Mouse (Mus musculus): Measurements from ENCODE around the gene 4930556J24Rik. TPM values are rescaled to one million over a fixed set of nuclear protein-coding genes. Genes with fewer than 3 reads are reported as not detected.

The 4930556J24Rik gene
- total and polyA plus RNA-seq, 2 experiments from 2014 or later = not detected

GRCm38 (mm10) chr11:3973081-3973480 lies 3.5 kb downstream of the 4930556J24Rik start:
- TF ChIP-seq CTCF (IDR thresholded peaks at IDR 0.05; ENCODE audit: low read depth) = no peak
- DNase-seq (ENCODE audit: low spot score) (no peak), ATAC-seq (ENCODE audit: insufficient read depth, low read depth) (no peak)
- Histone ChIP-seq H3K27ac (ENCODE audit: low read depth) (no peak overlapping the region), H3K4me3 (ENCODE audit: low read depth, low read length) (no peak overlapping the region), H3K36me3 (replicated peaks; ENCODE audit: control insufficient read depth, insufficient read depth, low read length) (peaks cover 96% of the 10 kb centered on the region), H3K9ac (replicated peaks; ENCODE audit: low read depth, low read length) (no peak overlapping the region), H3K4me2 (ENCODE audit: low read depth, low read length) (no peak overlapping the region), H3K4me1 (ENCODE audit: control insufficient read depth, insufficient read depth) (no peaks in the 10 kb centered on the region), H3K9me3 (replicated peaks; ENCODE audit: control insufficient read depth, low read length) (no peaks in the 10 kb centered on the region), H3K27me3 (ENCODE audit: control insufficient read depth, insufficient read depth, low read length) (no peaks in the 10 kb centered on the region)
- WGBS = 93% methylated on average over 7 of the region's 7 CpGs

- no peaks in the 10 kb centered on the region for H3K9me3 ChIP-seq (replicated peaks; ENCODE audit: control insufficient read depth, low read length)
- no peak overlapping the region for H3K9ac ChIP-seq (replicated peaks; ENCODE audit: low read depth, low read length)
- no peak overlapping the region for H3K4me3 ChIP-seq (ENCODE audit: low read depth, low read length)
- H3K27ac ChIP-seq (ENCODE audit: low read depth) = no peak overlapping the region
- no peaks in the 10 kb centered on the region for H3K27me3 ChIP-seq (ENCODE audit: control insufficient read depth, insufficient read depth, low read length)
- peaks cover 71% of the 10 kb centered on the region for H3K36me3 ChIP-seq (replicated peaks; ENCODE audit: control insufficient read depth, insufficient read depth, low read length)
- H3K4me2 ChIP-seq (ENCODE audit: low read depth, low read length) = no peak overlapping the region
- no peaks in the 10 kb centered on the region for H3K4me1 ChIP-seq (ENCODE audit: control insufficient read depth, insufficient read depth)
- ATAC-seq (ENCODE audit: insufficient read depth, low read depth) (no peak), DNase-seq (ENCODE audit: low spot score) (no peak)
- WGBS = 96% methylated on average over 7 of the region's 7 CpGs
- TF ChIP-seq EP300 (IDR thresholded peaks at IDR 0.05; ENCODE audit: low read depth) (no peak), CTCF (IDR thresholded peaks at IDR 0.05; ENCODE audit: low read depth) (no peak)
Measured at GRCm38 (mm10) chr11:3970361-3970760, 6.2 kb downstream of the 4930556J24Rik start.

- Histone ChIP-seq H3K9me3 (replicated peaks; ENCODE audit: control insufficient read depth, low read length) (no peaks in the 10 kb centered on the region), H3K27ac (ENCODE audit: low read depth) (no peak overlapping the region), H3K4me3 (ENCODE audit: low read depth, low read length) (no peak overlapping the region), H3K36me3 (replicated peaks; ENCODE audit: control insufficient read depth, insufficient read depth, low read length) (peaks cover 66% of the 10 kb centered on the region), H3K4me1 (ENCODE audit: control insufficient read depth, insufficient read depth) (peaks cover 5% of the 10 kb centered on the region), H3K4me2 (ENCODE audit: low read depth, low read length) (no peak overlapping the region), H3K27me3 (ENCODE audit: control insufficient read depth, insufficient read depth, low read length) (no peaks in the 10 kb centered on the region), H3K9ac (replicated peaks; ENCODE audit: low read depth, low read length) (no peak overlapping the region)
- WGBS = 75% methylated on average over 3 of the region's 3 CpGs
- DNase-seq (ENCODE audit: low spot score) (no peak), ATAC-seq (ENCODE audit: insufficient read depth, low read depth) (no peak)
- TF ChIP-seq CTCF (IDR thresholded peaks at IDR 0.05; ENCODE audit: low read depth) (no peak), EP300 (IDR thresholded peaks at IDR 0.05; ENCODE audit: low read depth) (no peak)
Measured at GRCm38 (mm10) chr11:3969837-3970236, 6.7 kb downstream of the 4930556J24Rik start.

- 11% methylated on average over 11 of the region's 11 CpGs for WGBS
- peak overlapping the region; percentile 74 for H3K4me2 ChIP-seq (ENCODE audit: low read depth, low read length)
- no peak; the same call in 1 of the 2 replicates for ATAC-seq (ENCODE audit: insufficient read depth, low read depth)
- H3K4me3 ChIP-seq (ENCODE audit: low read depth, low read length) = peak overlapping the region; percentile 75
- H3K27ac ChIP-seq (ENCODE audit: low read depth) = peak overlapping the region; percentile 83
- no peaks in the 10 kb centered on the region for H3K27me3 ChIP-seq (ENCODE audit: control insufficient read depth, insufficient read depth, low read length)
- H3K9ac ChIP-seq (replicated peaks; ENCODE audit: low read depth, low read length) = peak overlapping the region; percentile 74
- peaks cover 15% of the 10 kb centered on the region for H3K36me3 ChIP-seq (replicated peaks; ENCODE audit: control insufficient read depth, insufficient read depth, low read length)
- no peak for TF ChIP-seq EP300 (IDR thresholded peaks at IDR 0.05; ENCODE audit: low read depth)
- TF ChIP-seq CTCF (IDR thresholded peaks at IDR 0.05; ENCODE audit: low read depth) = no peak
- H3K4me1 ChIP-seq (ENCODE audit: control insufficient read depth, insufficient read depth) = peaks cover 11% of the 10 kb centered on the region
- no peak for DNase-seq (ENCODE audit: low spot score)
- no peaks in the 10 kb centered on the region for H3K9me3 ChIP-seq (replicated peaks; ENCODE audit: control insufficient read depth, low read length)
Measured at GRCm38 (mm10) chr11:3964416-3965172, 12.0 kb downstream of the 4930556J24Rik start.

GRCm38 (mm10) chr11:3963610-3964415 lies 12.8 kb downstream of the 4930556J24Rik start, which contains the start of gene Pes1:
TSS of gene Pes1 (plus strand) at chr11:3963975.
- TF ChIP-seq CTCF (IDR thresholded peaks at IDR 0.05; ENCODE audit: low read depth) (no peak), EP300 (IDR thresholded peaks at IDR 0.05; ENCODE audit: low read depth) (peak; percentile 92)
- H3K9ac ChIP-seq (replicated peaks; ENCODE audit: low read depth, low read length) = peak within 1 kb of the TSS; percentile 74
- peaks cover 11% of the 10 kb centered on the region for H3K4me1 ChIP-seq (ENCODE audit: control insufficient read depth, insufficient read depth)
- H3K4me3 ChIP-seq (ENCODE audit: low read depth, low read length) = peak within 1 kb of the TSS; percentile 75
- H3K9me3 ChIP-seq (replicated peaks; ENCODE audit: control insufficient read depth, low read length) = no peaks in the 10 kb centered on the region
- ATAC-seq (ENCODE audit: insufficient read depth, low read depth) (peak; percentile 94), DNase-seq (ENCODE audit: low spot score) (peak; percentile 93)
- H3K27ac ChIP-seq (ENCODE audit: low read depth) = peak within 1 kb of the TSS; percentile 83
- H3K36me3 ChIP-seq (replicated peaks; ENCODE audit: control insufficient read depth, insufficient read depth, low read length) = peaks cover 8% of the 10 kb centered on the region
- no peaks in the 10 kb centered on the region for H3K27me3 ChIP-seq (ENCODE audit: control insufficient read depth, insufficient read depth, low read length)
- under 1% methylated on average over 31 of the region's 31 CpGs for WGBS
- H3K4me2 ChIP-seq (ENCODE audit: low read depth, low read length) = peak within 1 kb of the TSS; percentile 74

Measured in heart, postnatal 0 days (tissue).